Mouse (Mus musculus) heart, adult 11 months (tissue): ENCODE data around the gene Srsf4.

ENCODE experiments used
- DNase-seq: peaks from one replicate; pipeline ENCODE4 v3.0.0; 2022

The Srsf4 gene

GRCm38 (mm10) chr4:131874169-131874536 is 736 bp downstream of the Srsf4 start:
- no peak for DNase-seq

GRCm38 (mm10) chr4:131874567-131874966 is 1.1 kb downstream of the Srsf4 start:
- DNase-seq: no peak

GRCm38 (mm10) chr4:131875242-131875641 is 1.8 kb downstream of the Srsf4 start:
- no peak for DNase-seq

- DNase-seq: no peak
Observed at GRCm38 (mm10) chr4:131876836-131877235, 3.4 kb downstream of the Srsf4 start.

- DNase-seq: no peak
Observed at GRCm38 (mm10) chr4:131879692-131880091, 6.3 kb downstream of the Srsf4 start.

DNA sequence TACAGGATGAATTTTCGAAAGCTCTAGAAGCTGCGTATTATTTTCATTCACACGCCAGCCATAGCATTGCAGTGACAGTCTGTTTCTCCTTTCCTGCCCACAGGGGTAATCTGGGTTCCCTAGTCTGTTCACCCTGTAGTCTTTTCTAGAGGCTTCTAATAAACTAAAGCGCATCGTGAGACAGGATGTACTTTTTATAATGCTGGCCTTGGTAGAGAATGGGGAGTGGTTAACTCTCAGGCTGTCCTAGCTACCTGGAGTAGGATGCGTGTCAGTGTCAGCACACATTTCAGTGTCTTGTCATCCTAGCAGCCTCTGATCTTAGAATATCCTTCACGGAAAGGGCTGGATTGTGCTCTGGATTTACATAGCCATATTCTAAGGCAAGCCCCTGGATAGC is 7.9 kb downstream of the Srsf4 start:
- no peak for DNase-seq

DNA sequence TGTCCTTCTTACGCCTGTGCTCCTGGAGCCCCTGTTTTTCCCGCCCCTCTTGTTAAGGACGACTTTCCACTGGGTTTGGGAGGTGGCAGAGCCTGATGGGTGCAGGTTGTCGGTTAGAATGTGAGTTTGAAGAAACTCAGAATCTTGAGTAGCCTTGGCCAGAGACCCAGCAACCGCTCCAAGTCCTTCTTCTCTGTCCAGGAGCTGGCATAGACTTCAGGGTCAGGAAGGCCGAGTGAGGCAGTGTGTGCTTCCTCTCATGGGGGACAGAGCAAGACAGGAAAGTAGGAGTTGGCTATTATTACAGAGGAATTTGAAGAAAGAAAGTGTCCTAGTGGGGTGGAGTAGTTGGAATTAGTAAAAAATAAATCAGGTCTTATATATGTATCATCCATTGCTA is 10.2 kb downstream of the Srsf4 start:
- no peak for DNase-seq

- peak; percentile 94 for DNase-seq
Observed at GRCm38 (mm10) chr4:131885376-131885775, 12.0 kb downstream of the Srsf4 start.

GRCm38 (mm10) chr4:131888564-131888963 is 15.1 kb downstream of the Srsf4 start:
- no peak for DNase-seq

- peak; percentile 42 for DNase-seq
Observed at GRCm38 (mm10) chr4:131890692-131891091, 17.3 kb downstream of the Srsf4 start.

- DNase-seq: no peak
Observed at GRCm38 (mm10) chr4:131897109-131897508, 23.7 kb downstream of the Srsf4 start.

GRCm38 (mm10) chr4:131897787-131898186 is 24.4 kb downstream of the Srsf4 start:
- DNase-seq: no peak

GRCm38 (mm10) chr4:131898503-131899179 is 25.2 kb downstream of the Srsf4 start:
- DNase-seq: peak; percentile 96

GRCm38 (mm10) chr4:131899180-131899554 is 25.8 kb downstream of the Srsf4 start:
- DNase-seq: peak; percentile 85

DNA sequence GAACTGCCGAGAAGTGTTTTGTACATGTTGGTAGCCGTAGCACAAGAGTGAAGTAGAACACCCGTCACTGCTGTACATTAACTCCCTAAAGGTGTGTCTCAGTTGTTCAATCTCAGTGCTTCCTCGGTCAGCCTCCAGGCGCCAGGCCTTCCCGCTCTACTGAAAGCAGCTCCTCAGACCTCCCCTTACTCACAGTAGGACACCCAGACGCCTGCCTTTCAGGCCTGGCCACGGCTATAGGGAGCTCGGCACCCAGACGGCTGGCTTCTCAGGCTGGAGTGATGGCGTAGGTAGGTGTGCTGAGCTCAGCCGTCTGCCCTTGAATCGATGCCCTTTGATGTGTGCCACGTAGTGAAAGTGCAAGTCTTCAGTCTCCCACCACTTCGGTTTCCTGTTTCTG is 27.7 kb downstream of the Srsf4 start:
- peak; percentile 86 for DNase-seq

- DNase-seq: no peak
Observed at GRCm38 (mm10) chr4:131904478-131904877, 31.1 kb downstream of the Srsf4 start.

GRCm38 (mm10) chr4:131906423-131906822 is 33.0 kb downstream of the Srsf4 start:
- DNase-seq: no peak

DNA sequence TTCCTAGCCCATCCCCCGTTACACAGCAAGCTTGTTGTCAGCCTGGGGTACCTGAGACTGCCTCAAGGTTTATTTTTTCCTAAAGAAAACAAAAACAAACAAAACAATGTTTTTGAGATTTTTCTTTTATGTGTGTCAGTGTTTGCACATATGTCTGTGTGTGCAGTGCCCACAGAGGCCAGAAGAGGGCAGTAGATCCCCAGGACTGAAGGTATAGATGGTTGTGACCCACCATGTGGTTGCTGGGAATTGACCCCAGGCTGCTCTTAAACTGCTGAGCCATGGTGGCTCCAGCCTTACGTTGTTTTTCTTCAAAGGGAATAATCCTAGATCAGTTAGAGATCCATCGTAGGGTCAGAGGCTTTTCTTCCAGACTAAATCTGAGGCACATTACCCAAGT is 34.5 kb downstream of the Srsf4 start:
- DNase-seq: no peak

DNA sequence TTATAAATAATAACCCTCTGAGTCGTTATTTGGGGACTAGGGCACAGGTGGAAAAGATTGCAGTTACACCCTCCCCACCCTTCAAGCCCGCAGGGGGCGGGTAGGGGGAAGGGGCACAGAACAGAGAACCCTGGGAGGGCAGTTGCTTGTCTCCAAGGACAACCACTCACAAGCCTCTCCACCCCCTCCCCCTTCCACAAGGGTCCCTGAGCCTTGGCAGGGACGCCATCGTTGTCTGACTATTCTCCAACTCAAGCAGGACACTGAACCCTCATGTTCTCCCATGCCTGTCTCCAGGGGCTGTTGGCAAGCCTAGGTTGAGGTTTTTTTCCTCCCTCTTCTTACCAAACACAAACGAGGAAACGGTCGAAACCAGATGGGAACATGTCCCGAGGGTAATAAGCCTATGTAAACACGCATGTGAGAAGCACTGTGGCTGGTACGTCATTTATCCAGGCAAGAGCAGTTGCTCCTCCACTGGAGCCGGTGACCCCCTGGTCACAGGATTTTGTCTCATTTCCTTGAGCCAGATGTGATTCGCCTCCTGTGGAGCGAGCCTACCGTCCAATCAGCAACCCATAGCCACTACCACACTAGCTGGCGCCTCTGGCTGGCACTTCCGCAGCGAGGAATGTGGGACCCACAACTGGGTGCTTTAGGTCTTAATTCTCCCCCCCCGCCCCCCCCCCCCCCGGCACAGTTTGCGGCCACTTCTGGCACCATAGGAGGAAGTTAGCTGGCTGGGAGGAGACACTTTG is 37.0 kb downstream of the Srsf4 start:
- peak; percentile 97 for DNase-seq

DNA sequence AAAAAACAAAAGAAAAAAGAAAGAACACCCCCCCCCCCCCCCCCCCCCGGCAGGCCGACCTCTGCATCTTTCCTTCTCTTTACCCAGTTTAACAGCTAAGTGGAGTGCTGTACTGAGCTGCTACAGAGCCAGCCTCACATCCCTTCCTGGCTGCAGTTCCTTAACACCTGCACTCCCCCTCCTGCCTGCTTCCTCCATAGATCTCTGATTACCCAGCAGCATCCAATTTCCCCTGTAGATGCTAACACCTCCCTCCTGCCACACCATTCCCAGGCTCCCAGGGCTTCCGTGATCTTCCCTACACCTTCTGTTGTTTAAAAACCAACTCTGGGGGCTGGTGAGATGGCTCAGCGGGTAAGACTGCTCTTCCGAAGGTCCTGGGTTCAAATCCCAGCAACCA is 38.1 kb downstream of the Srsf4 start:
- DNase-seq: peak; percentile 83

DNA sequence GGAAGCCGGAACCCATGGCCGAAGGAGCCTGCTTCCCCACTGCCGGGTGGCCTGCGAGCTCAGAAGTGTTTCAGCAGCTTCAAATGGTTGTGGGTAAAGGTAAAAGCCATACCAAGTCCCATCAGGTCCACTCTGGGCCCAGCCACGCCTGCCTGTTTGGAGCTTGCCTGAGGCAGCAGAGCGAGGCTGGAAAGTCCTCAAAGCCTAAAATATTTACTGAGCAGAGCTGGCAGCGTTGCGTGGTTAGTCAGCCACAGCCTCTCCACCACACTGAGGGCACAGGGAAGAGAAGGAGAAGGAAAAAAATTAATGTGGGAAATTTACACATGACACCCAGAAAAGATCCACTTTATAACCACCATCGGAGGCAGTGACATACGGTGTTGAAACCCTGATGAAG is 40.1 kb downstream of the Srsf4 start:
- no peak for DNase-seq

DNA sequence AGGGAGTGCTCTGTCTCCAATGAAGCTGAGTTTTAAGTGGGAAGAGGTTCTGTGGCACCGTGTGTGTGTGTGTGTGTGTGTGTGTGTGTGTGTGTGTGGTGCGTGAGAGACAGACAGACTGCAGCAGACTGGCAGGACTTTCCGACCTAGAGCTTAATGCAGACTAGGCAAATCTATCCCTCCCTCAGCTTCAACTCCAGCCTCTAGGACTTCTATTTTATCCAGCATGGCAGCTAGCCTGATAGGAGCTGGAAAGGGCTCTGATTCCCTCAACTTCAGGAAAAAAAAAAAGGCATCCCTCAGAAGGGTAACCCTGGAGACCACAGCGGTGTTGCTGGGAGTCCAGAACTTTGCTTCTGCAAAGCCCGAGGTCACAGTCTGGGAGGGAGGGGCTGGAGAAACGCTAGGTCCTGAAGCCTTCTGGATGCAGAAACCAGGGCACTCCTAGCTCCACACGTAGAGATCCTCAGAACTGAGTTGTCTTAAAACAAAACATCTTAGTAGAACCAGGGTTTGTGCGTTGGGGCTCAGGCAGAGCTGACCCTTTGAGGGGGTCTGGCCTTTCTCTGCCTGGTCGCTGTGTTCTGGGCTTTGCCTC is 40.7 kb downstream of the Srsf4 start:
- no peak for DNase-seq

GRCm38 (mm10) chr4:131914891-131915469 is 41.6 kb downstream of the Srsf4 start:
- DNase-seq: peak; percentile 91

- peak; percentile 91 for DNase-seq
Observed at GRCm38 (mm10) chr4:131915821-131916328, 42.5 kb downstream of the Srsf4 start.
